Mouse (Mus musculus): Measurements from ENCODE around the gene Proser1.

Proser1 gene

GRCm38 (mm10) chr3:53467356-53467755 lies 3.9 kb downstream of the Proser1 start:
- no peak for DNase-seq

GRCm38 (mm10) chr3:53469650-53470049 lies 6.2 kb downstream of the Proser1 start:
- DNase-seq = no peak

GRCm38 (mm10) chr3:53472061-53472460 lies 8.6 kb downstream of the Proser1 start:
- DNase-seq = no peak

- DNase-seq = no peak
Observed at GRCm38 (mm10) chr3:53474179-53474578, 10.7 kb downstream of the Proser1 start.

- DNase-seq = no peak
Observed at GRCm38 (mm10) chr3:53475889-53476288, 12.4 kb downstream of the Proser1 start.

- no peak for DNase-seq
Observed at GRCm38 (mm10) chr3:53477468-53477867, 14.0 kb downstream of the Proser1 start.

GRCm38 (mm10) chr3:53478419-53479046 lies 15.1 kb downstream of the Proser1 start:
- no peak for DNase-seq

- DNase-seq = no peak
Observed at GRCm38 (mm10) chr3:53483414-53484059, 20.1 kb downstream of the Proser1 start.

- no peak for DNase-seq
Observed at GRCm38 (mm10) chr3:53486561-53486960, 23.1 kb downstream of the Proser1 start.

GRCm38 (mm10) chr3:53486996-53487576 lies 23.6 kb downstream of the Proser1 start:
- DNase-seq = no peak

GRCm38 (mm10) chr3:53488353-53488752 lies 24.9 kb downstream of the Proser1 start, which contains the start of gene Stoml3:
Gene Stoml3, plus strand, starts transcription at chr3:53488653.
- DNase-seq = no peak

GRCm38 (mm10) chr3:53498351-53498905 lies 35.0 kb downstream of the Proser1 start:
- no peak for DNase-seq

- no peak for DNase-seq
Observed at GRCm38 (mm10) chr3:53502428-53502827, 39.0 kb downstream of the Proser1 start.

GRCm38 (mm10) chr3:53513096-53513495 lies 49.6 kb downstream of the Proser1 start:
- DNase-seq = no peak

GRCm38 (mm10) chr3:53514221-53515065 lies 51.0 kb downstream of the Proser1 start:
- no peak for DNase-seq

- no peak for DNase-seq
Observed at GRCm38 (mm10) chr3:53522794-53523193, 59.3 kb downstream of the Proser1 start.

GRCm38 (mm10) chr3:53525737-53526136 lies 62.3 kb downstream of the Proser1 start:
- DNase-seq = peak; percentile 87

- DNase-seq = no peak
Observed at GRCm38 (mm10) chr3:53530305-53530704, 66.8 kb downstream of the Proser1 start.

Data from right cerebral cortex, adult 18-20 months (tissue).